Mouse (Mus musculus): ENCODE measurements around the gene Gsg1l.

DNA sequence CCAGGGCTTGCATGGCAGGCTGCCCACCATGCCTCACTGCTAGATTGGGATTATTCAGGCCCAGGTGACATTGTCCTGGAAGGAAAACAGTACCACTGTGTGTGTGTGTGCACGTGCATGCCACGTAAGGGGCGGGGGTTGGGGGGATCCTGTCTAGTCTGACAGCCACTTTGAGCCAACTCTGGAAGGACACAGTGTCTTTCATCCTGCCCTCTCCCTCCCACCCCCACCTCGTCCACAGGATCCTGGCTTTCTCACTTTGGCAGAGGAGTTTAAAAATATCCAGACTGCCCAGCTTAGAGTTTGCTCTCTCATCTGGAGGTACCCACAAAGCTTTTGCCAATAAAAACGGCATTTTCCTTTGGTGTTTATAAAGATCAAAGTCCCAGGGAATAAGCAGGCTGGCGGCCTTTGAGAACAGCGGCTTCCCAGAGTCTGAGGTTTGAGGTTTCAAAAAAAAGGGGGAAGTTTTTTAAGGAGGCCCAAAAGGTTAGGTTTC, 110.0 kb downstream of the Gsg1l start:
- TF ChIP-seq CTCF (IDR thresholded peaks at IDR 0.05; ENCODE audit: insufficient read depth, low read length) (no peak), POLR2A (IDR thresholded peaks at IDR 0.05; ENCODE audit: borderline replicate concordance, extremely low read depth, low read depth, low read length) (no peak)
